Mouse (Mus musculus): ENCODE data around the gene Atxn7l1. TPM values are rescaled to one million over a fixed set of nuclear protein-coding genes. Genes with fewer than 3 reads are reported as not detected.

Atxn7l1 gene
- polyA plus RNA-seq, 1 experiment from 2014 or later = 14.4 TPM

GRCm38 (mm10) chr12:33379624-33380445 is 232.3 kb downstream of the Atxn7l1 start:
- Histone ChIP-seq H3K36me3 (ENCODE audit: insufficient read depth) (no peaks in the 10 kb centered on the region), H3K27ac (ENCODE audit: low read depth) (no peak overlapping the region), H3K4me1 (ENCODE audit: insufficient read depth) (no peaks in the 10 kb centered on the region; the same call in 1 of the 2 replicates), H3K27me3 (ENCODE audit: insufficient read depth, low read length) (no peaks in the 10 kb centered on the region), H3K9me3 (ENCODE audit: low read depth, low read length) (no peaks in the 10 kb centered on the region), H3K4me3 (ENCODE audit: low read depth, low read length) (peak overlapping the region; percentile 16; the same call in 1 of the 2 replicates), H3K4me2 (peak overlapping the region; percentile 55), H3K9ac (no peak overlapping the region)
- 17% methylated on average over 22 of the region's 22 CpGs for WGBS
- ATAC-seq (ENCODE audit: insufficient read depth) (peak; percentile 85), DNase-seq (peak; percentile 91)
- TF ChIP-seq CTCF (IDR thresholded peaks at IDR 0.05; ENCODE audit: low read depth) = peak; percentile 87

GRCm38 (mm10) chr12:33388842-33389241 is 241.3 kb downstream of the Atxn7l1 start:
- Histone ChIP-seq H3K27ac (ENCODE audit: low read depth) (no peak overlapping the region), H3K4me3 (ENCODE audit: low read depth, low read length) (no peak overlapping the region), H3K36me3 (ENCODE audit: insufficient read depth) (no peaks in the 10 kb centered on the region), H3K9me3 (ENCODE audit: low read depth, low read length) (no peaks in the 10 kb centered on the region), H3K27me3 (ENCODE audit: insufficient read depth, low read length) (no peaks in the 10 kb centered on the region), H3K9ac (no peak overlapping the region), H3K4me1 (ENCODE audit: insufficient read depth) (no peaks in the 10 kb centered on the region), H3K4me2 (no peak overlapping the region)
- peak; percentile 94 for TF ChIP-seq CTCF (IDR thresholded peaks at IDR 0.05; ENCODE audit: low read depth)
- DNase-seq (peak; percentile 93), ATAC-seq (ENCODE audit: insufficient read depth) (peak; percentile 79)
- 8% methylated on average over 5 of the region's 5 CpGs for WGBS

GRCm38 (mm10) chr12:33390844-33391560 is 243.5 kb downstream of the Atxn7l1 start:
- H3K27ac ChIP-seq (ENCODE audit: low read depth) = no peak overlapping the region
- no peak overlapping the region for H3K4me2 ChIP-seq
- no peaks in the 10 kb centered on the region for H3K36me3 ChIP-seq (ENCODE audit: insufficient read depth)
- no peak overlapping the region for H3K4me3 ChIP-seq (ENCODE audit: low read depth, low read length)
- peak; percentile 40 for TF ChIP-seq CTCF (IDR thresholded peaks at IDR 0.05; ENCODE audit: low read depth)
- no peaks in the 10 kb centered on the region for H3K27me3 ChIP-seq (ENCODE audit: insufficient read depth, low read length)
- DNase-seq (peak; percentile 20), ATAC-seq (ENCODE audit: insufficient read depth) (no peak)
- H3K4me1 ChIP-seq (ENCODE audit: insufficient read depth) = 0 out of 2 replicates have a peak, but pooled peaks cover 2% of the 10 kb centered on the region
- no peaks in the 10 kb centered on the region for H3K9me3 ChIP-seq (ENCODE audit: low read depth, low read length)
- H3K9ac ChIP-seq = no peak overlapping the region
- 45% methylated on average over 2 of the region's 2 CpGs for WGBS

GRCm38 (mm10) chr12:33394804-33395623 is 247.5 kb downstream of the Atxn7l1 start, which contains the start of gene Efcab10:
Gene Efcab10 (plus strand): TSS chr12:33394854.
- H3K9me3 ChIP-seq (ENCODE audit: low read depth, low read length) = no peaks in the 10 kb centered on the region
- DNase-seq = peak; percentile 54
- 12% methylated on average over 24 of the region's 24 CpGs for WGBS
- no peak for TF ChIP-seq CTCF (IDR thresholded peaks at IDR 0.05; ENCODE audit: low read depth)
- H3K4me2 ChIP-seq = peak within 1 kb of the TSS; percentile 56
- 0 out of 2 replicates have a peak, but pooled peaks cover 2% of the 10 kb centered on the region for H3K4me1 ChIP-seq (ENCODE audit: insufficient read depth)
- H3K27me3 ChIP-seq (ENCODE audit: insufficient read depth, low read length) = no peaks in the 10 kb centered on the region
- H3K9ac ChIP-seq = no peak within 1 kb of the TSS
- no peaks in the 10 kb centered on the region for H3K36me3 ChIP-seq (ENCODE audit: insufficient read depth)
- no peak within 1 kb of the TSS for H3K27ac ChIP-seq (ENCODE audit: low read depth)
- peak within 1 kb of the TSS; percentile 8 for H3K4me3 ChIP-seq (ENCODE audit: low read depth, low read length)
- ATAC-seq (ENCODE audit: insufficient read depth) = peak; percentile 69; the same call in 1 of the 2 replicates

GRCm38 (mm10) chr12:33403265-33403693 is 255.8 kb downstream of the Atxn7l1 start:
- WGBS = 22% methylated on average over 7 of the region's 7 CpGs
- peaks cover 3% of the 10 kb centered on the region; the same call in 1 of the 2 replicates for H3K4me1 ChIP-seq (ENCODE audit: insufficient read depth)
- no peak overlapping the region for H3K9ac ChIP-seq
- peak overlapping the region; percentile 37; the same call in 1 of the 2 replicates for H3K27ac ChIP-seq (ENCODE audit: low read depth)
- ATAC-seq (ENCODE audit: insufficient read depth) = peak; percentile 64
- H3K9me3 ChIP-seq (ENCODE audit: low read depth, low read length) = no peaks in the 10 kb centered on the region
- no peaks in the 10 kb centered on the region for H3K27me3 ChIP-seq (ENCODE audit: insufficient read depth, low read length)
- no peak for TF ChIP-seq CTCF (IDR thresholded peaks at IDR 0.05; ENCODE audit: low read depth)
- peak; percentile 76 for DNase-seq
- no peak overlapping the region for H3K4me3 ChIP-seq (ENCODE audit: low read depth, low read length)
- no peaks in the 10 kb centered on the region for H3K36me3 ChIP-seq (ENCODE audit: insufficient read depth)
- no peak overlapping the region for H3K4me2 ChIP-seq

- Histone ChIP-seq H3K4me2 (no peak overlapping the region), H3K27ac (ENCODE audit: low read depth) (peak overlapping the region; percentile 48), H3K27me3 (ENCODE audit: insufficient read depth, low read length) (no peaks in the 10 kb centered on the region), H3K9me3 (ENCODE audit: low read depth, low read length) (no peaks in the 10 kb centered on the region), H3K4me3 (ENCODE audit: low read depth, low read length) (no peak overlapping the region), H3K4me1 (ENCODE audit: insufficient read depth) (peaks cover 3% of the 10 kb centered on the region; the same call in 1 of the 2 replicates), H3K9ac (no peak overlapping the region), H3K36me3 (ENCODE audit: insufficient read depth) (no peaks in the 10 kb centered on the region)
- DNase-seq (peak; percentile 21), ATAC-seq (ENCODE audit: insufficient read depth) (peak; percentile 44; the same call in 1 of the 2 replicates)
- no peak for TF ChIP-seq CTCF (IDR thresholded peaks at IDR 0.05; ENCODE audit: low read depth)
- WGBS = 43% methylated on average over 5 of the region's 5 CpGs
These were observed 257.5 kb downstream of the Atxn7l1 start for GRCm38 (mm10) chr12:33404996-33405395.

All from lung, embryonic 14.5 days (tissue).